Mouse (Mus musculus): ENCODE data around the gene Prdx6b. TPM values are rescaled to one million over a fixed set of nuclear protein-coding genes. Genes with fewer than 3 reads are reported as not detected.

Gene Prdx6b
- total and polyA plus RNA-seq, 3 experiments, result not detected

DNA sequence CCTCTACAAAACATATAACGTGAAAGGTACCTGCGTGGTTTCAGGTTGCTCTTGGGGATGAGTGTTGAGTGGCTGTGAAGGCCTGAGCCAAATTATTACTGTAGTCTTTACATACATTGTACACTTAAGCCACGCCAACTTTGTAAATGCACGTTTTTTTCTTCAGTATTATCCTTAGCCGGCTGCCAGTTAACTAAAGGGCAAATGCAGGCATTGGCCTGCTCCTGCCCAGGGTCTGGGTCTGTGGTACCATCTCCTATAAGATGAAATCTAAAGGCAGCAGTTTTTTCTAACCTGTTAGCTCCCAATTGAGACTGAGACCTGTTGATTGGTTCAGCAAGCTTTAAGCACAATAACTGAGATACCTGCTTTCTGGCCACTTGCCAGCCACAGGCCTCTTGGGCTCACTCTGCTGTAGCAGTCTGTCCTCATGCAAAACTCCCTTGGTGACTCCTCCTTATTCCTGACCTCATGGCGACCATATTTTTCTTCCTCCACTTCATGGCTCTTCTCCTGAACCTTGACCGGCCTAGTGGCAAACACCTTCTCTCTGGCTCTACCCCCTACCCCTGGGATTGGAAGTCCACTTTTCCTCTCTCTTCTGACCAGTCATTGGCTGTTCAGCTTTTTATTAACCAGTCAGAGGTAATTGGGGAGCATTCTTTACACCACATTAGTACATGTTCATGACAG, 36.8 kb downstream of the Prdx6b start:
- no peak for TF ChIP-seq CTCF (IDR thresholded peaks at IDR 0.05; ENCODE audit: low read depth, low read length)
- Histone ChIP-seq H3K9me3 (replicated peaks) (no peaks in the 10 kb centered on the region), H3K27me3 (ENCODE audit: insufficient read depth, low read length) (no peaks in the 10 kb centered on the region), H3K4me3 (ENCODE audit: low read depth, low read length) (no peak overlapping the region), H3K36me3 (replicated peaks) (peaks cover 86% of the 10 kb centered on the region), H3K4me1 (ENCODE audit: insufficient read depth, low read depth, low read length) (no peaks in the 10 kb centered on the region)
- DNase-seq (ENCODE audit: low spot score) (no peak), ATAC-seq (ENCODE audit: extremely low read depth, insufficient number of reproducible peaks, low FRiP score, poor library complexity, severe bottlenecking) (no peak)

DNA sequence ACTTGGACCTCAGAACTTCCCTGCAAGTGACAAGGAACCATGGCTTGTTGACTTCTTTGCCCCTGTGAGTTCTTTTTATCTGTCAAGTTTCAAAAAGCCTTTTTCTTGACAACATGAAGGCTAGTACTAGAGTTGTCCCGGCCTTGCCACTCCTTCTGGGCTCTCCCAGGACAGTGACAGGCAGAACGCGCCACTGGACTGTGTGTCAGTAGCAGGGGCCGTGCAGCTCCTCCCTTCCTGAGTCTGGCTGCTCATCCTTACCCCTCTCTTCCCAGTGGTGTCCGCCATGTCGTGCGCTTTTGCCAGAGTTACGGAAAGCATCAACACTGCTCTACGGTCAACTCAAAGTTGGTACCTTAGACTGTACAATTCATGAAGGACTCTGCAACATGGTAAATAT, 48.3 kb downstream of the Prdx6b start:
- no peak for ATAC-seq (ENCODE audit: extremely low read depth, insufficient number of reproducible peaks, low FRiP score, poor library complexity, severe bottlenecking)
- no peak for TF ChIP-seq POLR2AphosphoS5 (IDR thresholded peaks at IDR 0.05; ENCODE audit: insufficient replicate concordance, low read depth, low read length)
- TF ChIP-seq GATA1 (IDR thresholded peaks at IDR 0.05; ENCODE audit: borderline replicate concordance, low read length), result no peak
- TF ChIP-seq TAL1 (conservative IDR thresholded peaks at IDR 0.05; ENCODE audit: low read depth, low read length), result no peak
- no peak for TF ChIP-seq GATA2 (IDR thresholded peaks at IDR 0.05; ENCODE audit: borderline replicate concordance, low read depth, low read length)
- TF ChIP-seq CTCF (IDR thresholded peaks at IDR 0.05; ENCODE audit: low read depth, low read length), result no peak
- Histone ChIP-seq H3K36me3 (replicated peaks) (peaks cover 94% of the 10 kb centered on the region), H3K4me1 (ENCODE audit: insufficient read depth, low read depth, low read length) (no peaks in the 10 kb centered on the region), H3K9me3 (replicated peaks) (no peaks in the 10 kb centered on the region), H3K27me3 (ENCODE audit: insufficient read depth, low read length) (no peaks in the 10 kb centered on the region), H3K4me3 (ENCODE audit: low read depth, low read length) (no peak overlapping the region)
- no peak for DNase-seq (ENCODE audit: low spot score)

Other genes with a start within 250 kb of the Prdx6b start
- gene Pde1a, start 163.0 kb upstream of the Prdx6b start, total RNA-seq (2014; fragmentation: Nextera tagmentation), result not detected in 2 replicates
- 0.12 and 0.33 TPM in 2 replicates for gene Pde1a, start 163.0 kb upstream of the Prdx6b start, total RNA-seq (2017)
- not detected in 2 replicates for gene Pde1a, start 163.0 kb upstream of the Prdx6b start, polyA plus RNA-seq (2012)
- 173 and 175 TPM in 2 replicates for gene Dnajc10, start 23.0 kb downstream of the Prdx6b start, total RNA-seq (2014; fragmentation: Nextera tagmentation)
- 130 and 136 TPM in 2 replicates for gene Dnajc10, start 23.0 kb downstream of the Prdx6b start, total RNA-seq (2017)
- gene Dnajc10, start 23.0 kb downstream of the Prdx6b start, polyA plus RNA-seq (2012), result 41.1 and 55.2 TPM in 2 replicates
- not detected in 2 replicates for gene Frzb, start 155.2 kb downstream of the Prdx6b start, total RNA-seq (2014; fragmentation: Nextera tagmentation)
- 0.05 and 0.17 TPM in 2 replicates for gene Frzb, start 155.2 kb downstream of the Prdx6b start, total RNA-seq (2017)
- gene Frzb, start 155.2 kb downstream of the Prdx6b start, polyA plus RNA-seq (2012), result 0.02 TPM in 1 of 2 replicates, not detected in the other